Comparison of ENCODE assay signal across 24 mouse cellular contexts in genomic region chr5:139812398-139813125, GRCm38 (mm10). TPM values are rescaled to one million over a fixed set of nuclear protein-coding genes. Genes with fewer than 3 reads are reported as not detected.
DNase-seq lines count a peak whose midpoint lies in the region; ATAC-seq and TF ChIP-seq lines count a peak whose summit lies in the region.
"Had no signal": no experiment of that assay in that cellular context is flagged by ENCODE, and none has a peak within 500 bp of the region (broad histone marks: within the 10 kb centered on the region; RNA-seq: fewer than 3 reads in every experiment).

No protein-coding gene starts in this region.

- H3K4me1 ChIP-seq in E14TG2a.4 (replicated peaks; ENCODE audit: low read depth, low read length), result peaks cover 36% of the 10 kb centered on the region
- 0 out of 2 replicates have a peak, but pooled peaks cover 3% of the 10 kb centered on the region for H3K4me1 ChIP-seq in intestine, embryonic 14.5 days (replicated peaks; ENCODE audit: control insufficient read depth, insufficient read depth, low read length)
- peaks cover 47% of the 10 kb centered on the region for H3K4me1 ChIP-seq in liver, embryonic 16.5 days (ENCODE audit: control insufficient read depth, low read depth, low read length)
- H3K4me1 ChIP-seq: embryonic facial prominence, embryonic 15.5 days had no signal

- ATAC-seq in intestine, embryonic 14.5 days (replicated peaks; ENCODE audit: low FRiP score, low TSS enrichment, low read depth), result no peak
- ATAC-seq in liver, embryonic 16.5 days (ENCODE audit: low read depth), result no peak
- ATAC-seq in megakaryocyte-erythroid progenitor cell, adult 5-6 weeks (replicated peaks; ENCODE audit: low FRiP score, low TSS enrichment, poor library complexity, severe bottlenecking), result no peak
- ATAC-seq: forebrain, embryonic 16.5 days; hindbrain, embryonic 16.5 days had no signal

- peak overlapping the region; percentile 31; the same call in 1 of the 2 replicates for H3K4me2 ChIP-seq in intestine, embryonic 14.5 days (ENCODE audit: low read length)
- 0 out of 2 replicates have a peak overlapping the region, but pooled peaks have one; percentile 6 for H3K4me2 ChIP-seq in liver, embryonic 16.5 days (ENCODE audit: low read depth, low read length)
- H3K4me2 ChIP-seq: embryonic facial prominence, embryonic 15.5 days; heart, embryonic 15.5 days had no signal

- TF ChIP-seq CTCF in E14TG2a.4 (conservative IDR thresholded peaks at IDR 0.05; ENCODE audit: low read length), result no peak

- H3K27me3 ChIP-seq in E14TG2a.4 (ENCODE audit: insufficient read depth, low read length), result peaks cover 20% of the 10 kb centered on the region
- H3K27me3 ChIP-seq in intestine, embryonic 14.5 days (replicated peaks; ENCODE audit: control insufficient read depth, insufficient read depth, low read length), result peaks cover 26% of the 10 kb centered on the region
- peaks cover 3% of the 10 kb centered on the region for H3K27me3 ChIP-seq in liver, embryonic 16.5 days (ENCODE audit: control insufficient read depth, insufficient read depth, low read depth, low read length)

- DNase-seq in kidney, adult 9 months, result peak; percentile 16
- no peak for DNase-seq in kidney, adult 8-10 months
- no peak for DNase-seq in intestine, embryonic 14.5 days (ENCODE audit: low spot score)
- no peak for DNase-seq in right cerebral cortex, postnatal 14 days
- DNase-seq: cerebellum, adult 18-20 months; kidney, postnatal 10 days; layer of hippocampus, adult 9-11 months; retina, postnatal 1 day had no signal

- peak overlapping the region; percentile 29 for H3K4me3 ChIP-seq in E14TG2a.4 (replicated peaks; ENCODE audit: low read length)
- H3K4me3 ChIP-seq in intestine, embryonic 14.5 days (ENCODE audit: low read depth, low read length), result no peak overlapping the region
- H3K4me3 ChIP-seq in liver, embryonic 16.5 days (ENCODE audit: low read depth, low read length), result no peak overlapping the region
- H3K4me3 ChIP-seq: embryonic facial prominence, embryonic 15.5 days; heart, embryonic 15.5 days had no signal

- WGBS in intestine, embryonic 14.5 days, result 67% methylated on average over 20 of the region's 20 CpGs
- WGBS in liver, embryonic 16.5 days (ENCODE audit: insufficient replicate concordance), result 65% methylated on average over 20 of the region's 20 CpGs

- no peak overlapping the region for H3K9ac ChIP-seq in intestine, embryonic 14.5 days (ENCODE audit: low read length)
- no peak overlapping the region for H3K9ac ChIP-seq in liver, embryonic 16.5 days (ENCODE audit: low read depth, low read length)
- H3K9ac ChIP-seq: embryonic facial prominence, embryonic 15.5 days; heart, embryonic 15.5 days had no signal

- no peaks in the 10 kb centered on the region for H3K9me3 ChIP-seq in E14TG2a.4 (ENCODE audit: low read length)
- H3K9me3 ChIP-seq in intestine, embryonic 14.5 days (ENCODE audit: control insufficient read depth, low read length), result no peaks in the 10 kb centered on the region
- H3K9me3 ChIP-seq in liver, embryonic 16.5 days (replicated peaks; ENCODE audit: control insufficient read depth, low read length), result no peaks in the 10 kb centered on the region
- H3K9me3 ChIP-seq: embryonic facial prominence, embryonic 15.5 days; heart, embryonic 15.5 days had no signal

- no peak overlapping the region for H3K27ac ChIP-seq in intestine, embryonic 14.5 days (ENCODE audit: low read depth)
- 0 out of 2 replicates have a peak overlapping the region, but pooled peaks have one; percentile 26 for H3K27ac ChIP-seq in liver, embryonic 16.5 days (ENCODE audit: low read length)
- H3K27ac ChIP-seq: embryonic facial prominence, embryonic 15.5 days; heart, embryonic 15.5 days; macrophage had no signal

- no peaks in the 10 kb centered on the region for H3K36me3 ChIP-seq in E14TG2a.4 (ENCODE audit: insufficient read depth, low read length)
- no peaks in the 10 kb centered on the region for H3K36me3 ChIP-seq in intestine, embryonic 14.5 days (ENCODE audit: control insufficient read depth, insufficient read depth, low read length)
- no peaks in the 10 kb centered on the region for H3K36me3 ChIP-seq in liver, embryonic 16.5 days (ENCODE audit: control insufficient read depth, insufficient read depth)
- H3K36me3 ChIP-seq: embryonic facial prominence, embryonic 15.5 days; heart, embryonic 15.5 days had no signal

RNA-seq across cellular contexts. Expression of gene Tmem184a, which starts 7.2 kb away (rescaled TPM):
- 12.5 and 15.1 TPM in 2 replicates for polyA plus RNA-seq in intestine, embryonic 14.5 days (2014; fragmentation: Nextera tagmentation; extraction: Ambion mirVana)
- 0.95 and 1.7 TPM in 2 replicates for polyA plus RNA-seq in liver, embryonic 16.5 days (2015; fragmentation: Nextera tagmentation; extraction: Ambion mirVana)
- not detected in 2 replicates for total RNA-seq in megakaryocyte-erythroid progenitor cell, adult 5-6 weeks (2014; fragmentation: Nextera tagmentation)
- 2.0 TPM in 1 of 2 replicates, not detected in the other for total RNA-seq in megakaryocyte-erythroid progenitor cell, adult 5-6 weeks (2017)
- polyA plus RNA-seq: macrophage had no signal

RNA-seq across cellular contexts. Expression of gene Gm26938, which starts 13.6 kb away (rescaled TPM):
- polyA plus RNA-seq in intestine, embryonic 14.5 days (2014; fragmentation: Nextera tagmentation; extraction: Ambion mirVana), result not detected in 2 replicates
- polyA plus RNA-seq in liver, embryonic 16.5 days (2015; fragmentation: Nextera tagmentation; extraction: Ambion mirVana), result 0.14 TPM in 1 of 2 replicates, not detected in the other
- total RNA-seq in megakaryocyte-erythroid progenitor cell, adult 5-6 weeks (2014; fragmentation: Nextera tagmentation), result not detected in 2 replicates
- not detected in 2 replicates for total RNA-seq in megakaryocyte-erythroid progenitor cell, adult 5-6 weeks (2017)
- total RNA-seq: adrenal gland, adult 18-20 months; gastrocnemius, adult 8-10 months had no signal
- polyA plus RNA-seq: brain, embryonic 14.5 days; cortical plate, adult 2 months; embryonic facial prominence, embryonic 15.5 days; forebrain, embryonic 16.5 days; heart, embryonic 15.5 days; hindbrain, embryonic 16.5 days; limb, embryonic 11.5 days; macrophage; neural tube, embryonic 14.5 days; spleen, adult 2 months; thymus, postnatal 0 days had no signal

RNA-seq across cellular contexts. Expression of gene Psmg3, which starts 14.1 kb away (rescaled TPM):
- 82.9 and 96.6 TPM in 2 replicates for polyA plus RNA-seq in intestine, embryonic 14.5 days (2014; fragmentation: Nextera tagmentation; extraction: Ambion mirVana)
- 35.6 and 37.7 TPM in 2 replicates for polyA plus RNA-seq in liver, embryonic 16.5 days (2015; fragmentation: Nextera tagmentation; extraction: Ambion mirVana)
- 95.3 and 101 TPM in 2 replicates for total RNA-seq in megakaryocyte-erythroid progenitor cell, adult 5-6 weeks (2014; fragmentation: Nextera tagmentation)
- 12.7 and 16.0 TPM in 2 replicates for total RNA-seq in megakaryocyte-erythroid progenitor cell, adult 5-6 weeks (2017)

RNA-seq across cellular contexts. Expression of gene Mafk, which starts 21.2 kb away (rescaled TPM):
- 9.4 and 11.2 TPM in 2 replicates for polyA plus RNA-seq in intestine, embryonic 14.5 days (2014; fragmentation: Nextera tagmentation; extraction: Ambion mirVana)
- 43.3 and 44.6 TPM in 2 replicates for polyA plus RNA-seq in liver, embryonic 16.5 days (2015; fragmentation: Nextera tagmentation; extraction: Ambion mirVana)
- total RNA-seq in megakaryocyte-erythroid progenitor cell, adult 5-6 weeks (2014; fragmentation: Nextera tagmentation), result 23.8 and 24.3 TPM in 2 replicates
- 40.1 and 49.3 TPM in 2 replicates for total RNA-seq in megakaryocyte-erythroid progenitor cell, adult 5-6 weeks (2017)

RNA-seq across cellular contexts. Expression of gene Ints1, which starts 37.1 kb away (rescaled TPM):
- polyA plus RNA-seq in intestine, embryonic 14.5 days (2014; fragmentation: Nextera tagmentation; extraction: Ambion mirVana), result 36.5 and 42.5 TPM in 2 replicates
- 10.4 and 11.2 TPM in 2 replicates for polyA plus RNA-seq in liver, embryonic 16.5 days (2015; fragmentation: Nextera tagmentation; extraction: Ambion mirVana)
- 106 and 117 TPM in 2 replicates for total RNA-seq in megakaryocyte-erythroid progenitor cell, adult 5-6 weeks (2014; fragmentation: Nextera tagmentation)
- 33.9 and 34.7 TPM in 2 replicates for total RNA-seq in megakaryocyte-erythroid progenitor cell, adult 5-6 weeks (2017)
